Mouse (Mus musculus): ENCODE data around the gene Mad2l2.

- TF ChIP-seq POLR2A (IDR thresholded peaks at IDR 0.05; ENCODE audit: low read depth, low read length) (peak; percentile 35; the same call in 1 of the 2 replicates), CTCF (IDR thresholded peaks at IDR 0.05; ENCODE audit: extremely low read depth, insufficient read length, insufficient replicate concordance, low read depth, low read length) (peak; percentile 57)
Observed at GRCm38 (mm10) chr4:148151267-148152168, 21.3 kb downstream of the Mad2l2 start, which contains the start of gene Fbxo6.
